Mouse (Mus musculus) neural tube, embryonic 12.5 days (tissue): Measurements from ENCODE around the gene Golm1. TPM values are rescaled to one million over a fixed set of nuclear protein-coding genes. Genes with fewer than 3 reads are reported as not detected.
"Not testable (repeated sequence)": the region's sequence is repeated elsewhere in the genome, so short reads cannot be mapped to it uniquely, and the experiment has no call there.

ENCODE experiments used
- ATAC-seq: fragments of 200-750 bp; cut with Nextera tagmentation; 2 replicates; pipeline ENCODE4 v1.8.0; 2017; ENCODE audit warnings: low read depth, mild to moderate bottlenecking, moderate TSS enrichment, moderate library complexity; ENCODE audit not compliant: low FRiP score
- H3K27ac ChIP-seq: fragments of 300-500 bp; sonication (generic); 2 replicates; pipeline ENCODE4 v1.5.1; 2016
- H3K27me3 ChIP-seq: fragments of 300-500 bp; sonication (generic); replicated peaks from 2 replicates; pipeline ENCODE4 v1.6.1; 2016; ENCODE audit warnings: mild to moderate bottlenecking
- H3K36me3 ChIP-seq: fragments of 300-500 bp; sonication (generic); 2 replicates; pipeline ENCODE4 v1.6.1; 2016; ENCODE audit warnings: mild to moderate bottlenecking
- H3K4me1 ChIP-seq: fragments of 300-500 bp; sonication (generic); 2 replicates; pipeline ENCODE4 v1.6.1; 2016
- H3K4me2 ChIP-seq: fragments of 300-500 bp; sonication (generic); replicated peaks from 2 replicates; pipeline ENCODE4 v1.6.1; 2016; ENCODE audit warnings: mild to moderate bottlenecking
- H3K4me3 ChIP-seq: fragments of 300-500 bp; sonication (generic); 2 replicates; pipeline ENCODE4 v1.5.1; 2016
- H3K9ac ChIP-seq: fragments of 300-500 bp; sonication (generic); 2 replicates; pipeline ENCODE4 v1.6.1; 2016; ENCODE audit warnings: mild to moderate bottlenecking
- H3K9me3 ChIP-seq: fragments of 300-500 bp; sonication (generic); 2 replicates; pipeline ENCODE4 v1.6.1; 2016; ENCODE audit warnings: mild to moderate bottlenecking
- whole genome bisulfite sequencing: fragments of 180-500 bp; shearing (Covaris S2); methylation state at CpG from one replicate; pipeline ENCODE4 v1.1.7; 2016; 5-methylcytosine and 5-hydroxymethylcytosine counted together
- polyA plus RNA-seq: library from polyadenylated mRNA; unstranded; fragments of >200 nt; fragmentation: Nextera tagmentation; extraction: Ambion mirVana; gene quantifications from 2 replicates; pipeline ENCODE4 v1.2.1, GENCODE M21; 2016

Golm1 gene
- polyA plus RNA-seq, 1 experiment from 2014 or later: 105 TPM

DNA sequence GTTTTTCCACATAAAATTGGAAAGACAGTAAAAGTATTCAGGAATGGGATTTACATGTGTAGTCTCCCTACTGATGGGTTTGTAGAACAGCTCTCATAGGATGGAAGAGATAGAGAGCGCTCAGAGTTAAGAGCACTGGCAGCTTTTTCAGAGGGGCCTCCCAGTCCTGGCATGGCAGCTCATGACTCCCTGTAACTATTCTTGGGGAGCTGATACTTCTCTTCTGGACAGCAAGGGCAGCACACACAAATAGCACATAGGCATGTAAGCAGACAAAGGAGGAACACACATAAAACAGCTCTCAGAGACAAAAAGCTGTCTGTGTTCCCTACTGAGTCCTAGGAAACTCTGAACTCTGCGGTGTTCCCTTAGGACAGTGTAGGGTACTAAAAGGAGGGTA is 65.2 kb downstream of the Golm1 start:
- H3K4me1 ChIP-seq: no peaks in the 10 kb centered on the region
- H3K4me2 ChIP-seq: no peak overlapping the region
- peaks cover 76% of the 10 kb centered on the region for H3K36me3 ChIP-seq
- WGBS: 91% methylated on average over 2 of the region's 2 CpGs
- H3K9me3 ChIP-seq: no peaks in the 10 kb centered on the region
- H3K9ac ChIP-seq: no peak overlapping the region
- ATAC-seq: no peak
- H3K27ac ChIP-seq: no peak overlapping the region
- H3K4me3 ChIP-seq: no peak overlapping the region
- H3K27me3 ChIP-seq: no peaks in the 10 kb centered on the region

DNA sequence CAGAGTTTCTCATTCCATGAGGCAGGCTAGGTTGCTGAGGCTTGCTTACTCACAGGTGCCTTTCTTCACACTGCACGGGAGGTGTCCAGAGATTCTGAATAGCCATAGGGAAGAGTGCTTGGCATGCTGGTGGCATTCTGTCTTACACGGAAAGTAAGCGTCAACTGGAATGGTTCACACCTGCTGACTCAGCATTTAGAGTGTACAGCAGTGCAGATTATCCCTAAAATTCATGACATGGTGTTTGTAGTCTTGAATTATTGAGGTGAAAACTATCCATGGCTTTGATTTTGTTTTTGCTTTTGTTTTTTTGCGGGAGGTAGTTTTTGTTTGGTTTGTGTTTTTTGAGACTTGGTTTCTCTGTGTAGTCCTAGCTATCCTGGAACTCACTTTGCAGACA is 65.7 kb downstream of the Golm1 start:
- no peaks in the 10 kb centered on the region for H3K4me1 ChIP-seq
- H3K4me3 ChIP-seq: no peak overlapping the region
- 92% methylated on average over 4 of the region's 4 CpGs for WGBS
- no peak overlapping the region for H3K27ac ChIP-seq
- H3K36me3 ChIP-seq: peaks cover 76% of the 10 kb centered on the region
- no peak overlapping the region for H3K9ac ChIP-seq
- H3K27me3 ChIP-seq: no peaks in the 10 kb centered on the region
- no peaks in the 10 kb centered on the region for H3K9me3 ChIP-seq
- H3K4me2 ChIP-seq: no peak overlapping the region
- ATAC-seq: no peak

DNA sequence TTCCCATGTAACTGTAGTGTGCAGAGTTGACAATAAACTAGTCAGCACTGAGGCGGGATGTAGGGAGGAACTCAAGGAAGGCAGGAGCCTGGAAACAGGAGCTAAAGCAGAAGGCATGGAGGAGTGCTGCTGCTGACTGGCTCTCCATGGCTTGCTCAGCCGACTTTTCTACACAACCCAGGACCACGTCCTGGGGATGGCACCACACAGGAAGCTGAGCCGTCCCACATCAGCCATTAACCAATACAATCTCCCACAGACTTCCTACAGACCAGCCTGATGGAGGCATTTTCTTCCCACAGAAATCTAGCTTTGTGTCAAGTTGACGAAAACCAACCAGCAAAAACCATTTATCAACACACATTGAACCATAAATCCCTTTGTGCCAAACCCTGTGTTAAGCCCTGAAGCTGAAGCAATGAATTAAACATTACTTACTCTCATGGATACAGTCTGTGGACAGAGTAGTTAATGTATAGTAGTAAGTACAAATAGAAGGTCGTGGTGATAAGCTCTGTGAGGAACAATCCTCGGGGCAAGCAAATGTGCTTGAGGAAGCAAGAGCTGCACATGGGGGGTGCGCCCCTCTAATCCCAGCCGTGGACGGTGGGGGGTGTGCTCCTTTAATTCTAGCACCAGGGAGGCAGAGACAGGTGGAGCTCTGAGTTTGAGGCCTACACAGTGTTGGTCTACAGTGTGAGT is 70.2 kb downstream of the Golm1 start:
- no peaks in the 10 kb centered on the region for H3K4me1 ChIP-seq
- no peak for ATAC-seq
- no peaks in the 10 kb centered on the region for H3K27me3 ChIP-seq
- no peak overlapping the region for H3K4me2 ChIP-seq
- peaks cover 84% of the 10 kb centered on the region for H3K36me3 ChIP-seq
- no peak overlapping the region for H3K9ac ChIP-seq
- no peak overlapping the region for H3K4me3 ChIP-seq
- no peaks in the 10 kb centered on the region for H3K9me3 ChIP-seq
- H3K27ac ChIP-seq: no peak overlapping the region
- WGBS: 83% methylated on average over 10 of the region's 10 CpGs

DNA sequence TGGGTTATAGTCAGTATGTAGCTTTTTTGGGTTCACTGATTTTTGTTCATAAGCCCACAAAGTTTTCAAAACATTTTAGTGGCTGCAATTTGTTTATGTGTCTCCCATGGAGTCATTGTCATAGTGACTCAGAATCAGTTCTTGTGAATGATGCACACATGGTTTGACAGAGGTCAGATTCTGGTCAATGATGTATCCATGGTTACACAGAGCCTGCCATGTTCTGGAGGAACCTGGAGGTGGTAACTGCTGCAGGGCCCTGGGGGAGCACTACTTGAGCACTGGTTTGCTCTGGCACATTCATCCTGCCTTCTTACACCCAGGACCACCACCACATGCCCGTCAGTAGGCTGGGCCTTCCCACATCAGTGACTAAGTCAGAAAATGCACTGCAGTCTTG is 71.1 kb downstream of the Golm1 start:
- Histone ChIP-seq H3K9me3 (no peaks in the 10 kb centered on the region), H3K9ac (no peak overlapping the region), H3K27me3 (no peaks in the 10 kb centered on the region), H3K36me3 (peaks cover 83% of the 10 kb centered on the region), H3K4me3 (no peak overlapping the region), H3K27ac (no peak overlapping the region), H3K4me2 (no peak overlapping the region), H3K4me1 (no peaks in the 10 kb centered on the region)
- WGBS: 60% methylated on average over 1 of the region's 1 CpGs
- no peak for ATAC-seq

DNA sequence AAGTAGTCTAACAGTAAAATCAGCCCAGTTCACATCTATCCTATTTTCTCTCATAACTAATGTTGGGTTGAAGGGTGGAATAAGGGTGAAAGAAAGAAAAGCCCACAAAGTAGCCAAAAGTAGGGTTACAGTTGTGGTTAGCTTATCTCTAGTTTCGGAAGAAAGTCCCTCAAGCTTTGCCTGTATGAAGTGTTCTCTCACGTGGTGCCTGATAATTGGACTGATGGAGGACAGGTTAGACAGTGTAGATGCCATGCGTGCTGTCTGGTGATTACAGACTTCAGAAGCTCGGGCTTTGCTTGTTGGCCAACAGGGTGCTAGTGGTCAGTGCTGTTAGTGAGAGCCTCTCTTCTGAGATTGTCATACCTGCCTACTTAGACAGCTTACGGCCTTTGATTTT is 72.5 kb downstream of the Golm1 start:
- 93% methylated on average over 5 of the region's 5 CpGs for WGBS
- H3K4me3 ChIP-seq: no peak overlapping the region
- ATAC-seq: no peak
- H3K9me3 ChIP-seq: no peaks in the 10 kb centered on the region
- no peak overlapping the region for H3K27ac ChIP-seq
- H3K9ac ChIP-seq: no peak overlapping the region
- no peaks in the 10 kb centered on the region for H3K27me3 ChIP-seq
- H3K36me3 ChIP-seq: peaks cover 74% of the 10 kb centered on the region
- H3K4me1 ChIP-seq: no peaks in the 10 kb centered on the region
- H3K4me2 ChIP-seq: no peak overlapping the region

DNA sequence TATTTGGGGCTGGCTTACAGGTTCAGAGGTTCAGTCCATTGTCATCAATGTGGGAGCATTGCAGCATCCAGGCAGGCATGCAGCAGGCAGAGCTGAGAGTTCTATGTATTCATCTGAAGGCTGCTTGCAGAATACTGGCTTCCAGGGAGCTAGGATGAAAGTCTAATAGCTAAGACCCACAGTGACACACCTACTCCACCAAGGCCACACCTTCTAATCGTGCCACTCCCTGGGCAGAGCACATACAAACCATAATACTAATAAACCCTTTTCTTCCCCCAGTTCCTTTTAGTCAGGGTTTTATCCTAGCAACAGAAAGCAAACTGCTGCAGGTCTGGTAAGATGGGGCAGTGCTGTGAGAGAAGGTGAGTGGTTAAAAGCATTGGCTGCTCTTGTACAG is 83.0 kb downstream of the Golm1 start:
- Histone ChIP-seq H3K4me3 (no peak overlapping the region), H3K4me1 (peaks cover 6% of the 10 kb centered on the region), H3K9ac (no peak overlapping the region), H3K27ac (no peak overlapping the region), H3K9me3 (no peaks in the 10 kb centered on the region), H3K4me2 (no peak overlapping the region), H3K36me3 (peaks cover 77% of the 10 kb centered on the region), H3K27me3 (no peaks in the 10 kb centered on the region)
- 93% methylated on average over 1 of the region's 1 CpGs for WGBS
- no peak for ATAC-seq

DNA sequence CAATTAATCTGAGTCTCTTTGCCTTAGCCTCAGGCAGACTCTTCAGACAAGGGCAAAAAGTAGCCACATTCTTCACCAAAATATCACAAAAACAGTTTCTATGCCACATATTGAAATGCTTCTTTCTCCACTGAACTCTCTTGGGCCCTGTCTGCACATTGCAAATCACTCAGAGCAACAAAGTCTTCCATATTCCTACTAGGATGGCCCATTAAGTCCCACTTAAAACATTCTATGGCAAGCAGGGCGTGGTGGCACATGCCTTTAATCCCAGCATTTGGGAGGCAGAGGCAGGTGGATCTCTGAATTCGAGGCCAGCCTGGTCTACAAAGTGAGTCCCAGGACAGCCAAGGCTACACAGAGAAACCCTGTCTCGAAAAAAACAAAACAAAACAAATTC is 83.6 kb downstream of the Golm1 start:
- not testable (repeated sequence) for H3K9me3 ChIP-seq, H3K4me3 ChIP-seq, ATAC-seq, H3K9ac ChIP-seq, H3K27me3 ChIP-seq, H3K4me2 ChIP-seq, H3K27ac ChIP-seq
- Histone ChIP-seq H3K36me3 (peaks cover 82% of the 10 kb centered on the region), H3K4me1 (peaks cover 11% of the 10 kb centered on the region)
- 97% methylated on average over 3 of the region's 3 CpGs for WGBS

DNA sequence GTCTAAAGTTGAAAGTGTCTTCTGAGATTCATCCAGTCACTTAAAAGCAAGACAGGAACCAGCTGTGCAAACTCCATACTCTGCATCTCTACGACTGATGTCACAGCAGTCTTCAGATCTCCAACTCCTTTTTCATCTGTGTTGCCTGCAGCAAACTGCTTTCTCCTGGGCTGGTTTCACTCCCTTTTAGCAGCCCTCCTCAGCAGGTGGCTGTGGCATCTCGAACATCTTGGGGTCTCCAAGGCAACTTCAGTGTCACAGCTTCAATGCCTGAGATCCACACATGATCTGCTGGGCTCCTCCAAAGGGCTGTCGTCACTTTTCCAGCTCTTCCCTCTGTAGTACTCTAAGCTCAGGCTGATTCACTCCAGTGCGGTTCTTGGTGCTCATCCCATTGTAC is 84.9 kb downstream of the Golm1 start:
- no peaks in the 10 kb centered on the region for H3K27me3 ChIP-seq
- H3K36me3 ChIP-seq: peaks cover 73% of the 10 kb centered on the region
- 89% methylated on average over 4 of the region's 4 CpGs for WGBS
- no peak overlapping the region for H3K4me2 ChIP-seq
- no peak overlapping the region for H3K9ac ChIP-seq
- no peaks in the 10 kb centered on the region for H3K9me3 ChIP-seq
- peaks cover 24% of the 10 kb centered on the region for H3K4me1 ChIP-seq
- ATAC-seq: no peak
- no peak overlapping the region for H3K4me3 ChIP-seq
- no peak overlapping the region for H3K27ac ChIP-seq

DNA sequence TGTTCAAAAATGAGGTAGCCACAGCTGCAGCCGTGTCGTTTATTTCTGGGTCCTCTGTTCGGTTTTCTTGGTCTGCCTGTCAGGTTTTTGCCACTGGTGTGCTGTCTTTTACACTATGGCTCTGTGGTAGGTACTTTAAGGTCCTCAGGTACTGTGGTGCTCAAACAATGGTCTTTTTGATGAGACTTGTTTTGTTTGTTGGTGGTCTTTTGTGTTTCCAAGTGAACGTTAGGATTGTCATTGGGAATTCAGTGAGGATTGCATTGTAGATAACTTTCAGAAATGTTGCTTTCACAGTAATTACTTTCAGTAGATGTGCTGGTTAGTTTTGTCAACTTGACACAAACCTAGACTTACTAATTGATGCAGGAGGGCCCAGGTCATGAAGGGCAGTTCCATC is 85.9 kb downstream of the Golm1 start:
- no peaks in the 10 kb centered on the region for H3K9me3 ChIP-seq
- no peak overlapping the region for H3K4me2 ChIP-seq
- no peak for ATAC-seq
- H3K9ac ChIP-seq: no peak overlapping the region
- no peaks in the 10 kb centered on the region for H3K27me3 ChIP-seq
- peaks cover 25% of the 10 kb centered on the region for H3K4me1 ChIP-seq
- no peak overlapping the region for H3K27ac ChIP-seq
- 87% methylated on average over 4 of the region's 4 CpGs for WGBS
- peaks cover 69% of the 10 kb centered on the region for H3K36me3 ChIP-seq
- H3K4me3 ChIP-seq: no peak overlapping the region

DNA sequence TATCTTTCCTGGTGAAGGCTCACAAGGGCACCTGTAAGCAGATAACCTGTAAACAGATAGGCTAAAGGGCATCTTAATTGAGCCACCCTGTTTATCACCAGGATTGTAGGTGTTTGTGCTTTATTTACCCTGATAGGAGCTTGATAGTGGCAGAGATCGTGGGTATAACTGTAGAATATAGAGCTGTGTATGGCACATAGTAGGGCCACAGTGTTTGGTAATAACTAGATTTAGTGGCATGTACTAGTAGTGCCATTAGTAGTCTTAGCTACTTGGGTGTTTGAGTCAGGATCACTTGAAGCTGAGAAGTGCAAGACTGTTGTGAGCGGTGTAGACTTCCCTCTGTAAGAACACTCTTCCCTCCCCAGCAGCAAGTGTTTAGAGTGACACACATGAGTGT is 88.4 kb downstream of the Golm1 start:
- WGBS: 97% methylated on average over 2 of the region's 2 CpGs
- Histone ChIP-seq H3K27me3 (no peaks in the 10 kb centered on the region), H3K9ac (no peak overlapping the region), H3K4me3 (no peak overlapping the region), H3K4me1 (peaks cover 30% of the 10 kb centered on the region), H3K36me3 (peaks cover 47% of the 10 kb centered on the region), H3K27ac (no peak overlapping the region), H3K4me2 (peak overlapping the region; percentile 93), H3K9me3 (no peaks in the 10 kb centered on the region)
- no peak for ATAC-seq

DNA sequence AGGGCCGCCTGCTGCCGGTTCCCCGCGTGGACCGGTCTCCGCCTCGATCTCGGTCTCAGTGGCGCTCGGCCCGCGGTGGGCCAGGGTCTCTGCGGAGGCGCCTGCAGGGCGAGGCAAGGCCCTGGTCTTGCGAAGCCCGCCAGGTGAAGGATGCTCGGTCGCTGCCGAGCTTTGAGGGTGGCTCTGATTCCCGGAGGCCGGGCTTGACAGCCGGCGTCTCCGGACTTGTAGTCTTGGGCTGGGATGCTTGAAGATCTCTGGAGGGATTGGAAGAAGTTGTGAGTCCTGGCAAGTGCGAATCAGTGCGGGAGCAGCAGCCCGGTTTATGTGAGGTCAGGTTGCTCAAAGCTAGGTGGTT is 90.0 kb downstream of the Golm1 start:
- no peak; the same call in 1 of the 2 replicates for ATAC-seq
- H3K9me3 ChIP-seq: no peaks in the 10 kb centered on the region
- under 1% methylated on average over 28 of the region's 28 CpGs for WGBS
- H3K36me3 ChIP-seq: peaks cover 33% of the 10 kb centered on the region
- H3K27me3 ChIP-seq: no peaks in the 10 kb centered on the region
- H3K27ac ChIP-seq: peak overlapping the region; percentile 26; the same call in 1 of the 2 replicates
- H3K9ac ChIP-seq: peak overlapping the region; percentile 92
- H3K4me2 ChIP-seq: peak overlapping the region; percentile 93
- peaks cover 30% of the 10 kb centered on the region for H3K4me1 ChIP-seq
- H3K4me3 ChIP-seq: peak overlapping the region; percentile 90

DNA sequence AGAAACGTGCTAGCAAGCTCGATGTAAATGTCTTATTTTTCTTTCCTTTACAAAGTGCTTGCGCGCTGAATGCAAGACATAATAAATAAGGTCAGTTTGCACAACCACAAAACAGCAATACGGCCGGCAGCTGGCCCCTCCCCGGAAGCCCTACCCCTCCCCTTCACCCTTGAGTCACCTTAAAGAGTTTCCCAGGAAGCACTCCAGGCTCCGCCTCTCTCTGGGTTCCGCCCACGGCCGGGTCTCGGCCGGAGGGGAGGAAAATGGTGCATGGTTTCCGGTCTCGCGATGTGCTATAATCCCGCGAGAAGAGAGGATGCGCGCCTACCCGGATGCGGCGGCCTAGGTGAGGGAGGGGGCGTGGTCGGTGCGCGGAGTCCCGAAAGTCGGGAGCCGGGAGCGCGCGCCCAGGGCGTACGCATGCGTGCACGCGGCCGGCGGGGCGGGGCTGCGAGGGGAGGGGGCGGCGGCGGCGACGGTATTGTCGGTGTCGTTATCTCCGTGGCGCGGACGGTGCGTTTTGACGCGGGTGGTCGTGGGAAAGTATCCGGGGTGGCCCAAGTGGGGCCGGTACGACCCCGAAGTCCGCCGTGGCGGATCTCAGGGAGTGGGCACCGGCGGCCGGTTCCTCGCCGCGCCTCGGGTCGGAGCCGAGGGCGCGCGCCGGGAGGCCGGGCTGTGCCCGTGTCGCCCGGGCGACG is 90.5 kb downstream of the Golm1 start, which contains the start of the genes Agtpbp1 and Naa35:
TSS of gene Agtpbp1 (minus strand) at position 281 of the 701 bp plus-strand sequence.
TSS of gene Naa35 (plus strand) at position 313 of the 701 bp plus-strand sequence.
- H3K4me2 ChIP-seq: peak within 1 kb of the TSS; percentile 93
- peak within 1 kb of the TSS; percentile 37 for H3K27ac ChIP-seq
- peak within 1 kb of the TSS; percentile 90 for H3K4me3 ChIP-seq
- ATAC-seq: peak; percentile 99
- peaks cover 27% of the 10 kb centered on the region for H3K36me3 ChIP-seq
- H3K27me3 ChIP-seq: no peaks in the 10 kb centered on the region
- H3K9ac ChIP-seq: peak within 1 kb of the TSS; percentile 92
- peaks cover 30% of the 10 kb centered on the region for H3K4me1 ChIP-seq
- under 1% methylated on average over 83 of the region's 83 CpGs for WGBS
- no peaks in the 10 kb centered on the region for H3K9me3 ChIP-seq
